Mouse (Mus musculus) G1E-ER4 (cell line): ENCODE results near the gene Snx13. TPM values are rescaled to one million over a fixed set of nuclear protein-coding genes. Genes with fewer than 3 reads are reported as not detected.

Source experiments
- GATA1 ChIP-seq: IDR thresholded peaks from one replicate; pipeline ENCODE4 v1.8.0; 2012; ENCODE audit warnings: low read length, inconsistent platforms
- polyA plus RNA-seq: library from polyadenylated mRNA; stranded (reverse); fragments of >175 nt; gene quantifications from 2 replicates; pipeline ENCODE4 v1.2.3, GENCODE M21; 2012

Snx13 gene
- polyA plus RNA-seq, 1 experiment, result 17.9 TPM

- TF ChIP-seq GATA1, result no peak
Measured at GRCm38 (mm10) chr12:35072178-35072577, 25.2 kb downstream of the Snx13 start.

- no peak for TF ChIP-seq GATA1
Measured at GRCm38 (mm10) chr12:35075993-35076392, 29.0 kb downstream of the Snx13 start.

DNA sequence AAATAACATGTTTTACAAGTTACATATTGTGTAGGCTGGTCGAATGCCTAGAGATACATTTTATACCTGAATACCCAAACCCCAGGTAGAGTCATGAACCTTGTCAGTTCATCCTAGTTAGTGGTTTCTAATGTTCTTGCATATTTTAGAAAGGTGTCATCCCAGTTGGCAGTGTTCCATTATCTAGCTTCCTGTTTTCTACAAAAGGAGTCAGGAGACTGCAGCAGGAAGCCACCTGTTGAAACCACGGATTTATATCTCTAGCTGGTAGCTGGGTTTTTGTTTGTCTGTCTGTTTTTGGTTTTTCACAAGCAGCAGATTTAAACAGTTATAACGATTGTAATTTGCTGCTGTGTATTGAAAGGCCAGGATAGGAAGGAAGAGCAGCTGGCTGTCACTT lies 76.6 kb downstream of the Snx13 start:
- TF ChIP-seq GATA1, result no peak

GRCm38 (mm10) chr12:35153186-35153585 lies 106.2 kb downstream of the Snx13 start:
- TF ChIP-seq GATA1, result no peak

- TF ChIP-seq GATA1, result no peak
Measured at GRCm38 (mm10) chr12:35154149-35154548, 107.2 kb downstream of the Snx13 start.

DNA sequence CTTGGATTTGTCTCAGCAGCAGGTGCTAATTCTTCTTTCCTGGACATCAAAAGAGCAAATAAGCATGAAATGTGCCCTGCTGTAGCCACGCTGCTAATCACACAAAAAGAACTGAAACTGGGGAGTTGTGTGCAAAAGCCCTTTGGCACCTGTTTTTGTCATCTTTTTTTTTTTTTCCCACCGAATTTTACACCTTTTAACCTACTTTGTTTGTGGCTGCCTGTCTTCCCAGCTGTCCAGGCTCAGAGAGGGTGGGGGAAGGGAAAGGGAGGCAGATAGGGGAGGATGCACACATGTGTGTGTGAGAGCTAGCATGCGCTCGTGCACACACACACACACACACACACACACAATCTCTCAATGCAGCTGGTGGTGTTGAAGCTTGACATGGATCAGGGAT lies 110.3 kb downstream of the Snx13 start:
- TF ChIP-seq GATA1, result no peak

DNA sequence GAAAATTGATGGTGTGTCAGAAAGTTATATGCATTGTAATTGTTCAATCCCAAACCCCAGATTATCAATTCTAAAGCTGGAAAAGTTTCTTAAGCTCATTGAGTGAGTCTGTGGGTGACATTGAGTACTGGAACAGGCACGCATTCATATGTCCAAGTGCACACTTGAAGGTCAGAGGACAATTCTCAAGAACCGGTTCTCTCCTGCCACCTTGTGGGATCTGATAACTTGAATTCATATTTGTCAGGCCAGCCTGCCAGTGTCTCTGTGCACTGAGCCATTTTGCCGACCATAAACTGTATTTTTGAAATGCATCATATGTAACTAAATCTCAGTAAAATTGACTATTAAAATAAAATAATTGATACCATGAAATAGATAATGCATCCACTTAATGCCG lies 114.7 kb downstream of the Snx13 start:
- TF ChIP-seq GATA1, result no peak

- TF ChIP-seq GATA1, result no peak
Measured at GRCm38 (mm10) chr12:35170275-35170674, 123.3 kb downstream of the Snx13 start.

- no peak for TF ChIP-seq GATA1
Measured at GRCm38 (mm10) chr12:35175938-35176337, 129.0 kb downstream of the Snx13 start.

GRCm38 (mm10) chr12:35176628-35177027 lies 129.6 kb downstream of the Snx13 start:
- TF ChIP-seq GATA1, result no peak

GRCm38 (mm10) chr12:35182675-35183074 lies 135.7 kb downstream of the Snx13 start:
- TF ChIP-seq GATA1, result no peak

DNA sequence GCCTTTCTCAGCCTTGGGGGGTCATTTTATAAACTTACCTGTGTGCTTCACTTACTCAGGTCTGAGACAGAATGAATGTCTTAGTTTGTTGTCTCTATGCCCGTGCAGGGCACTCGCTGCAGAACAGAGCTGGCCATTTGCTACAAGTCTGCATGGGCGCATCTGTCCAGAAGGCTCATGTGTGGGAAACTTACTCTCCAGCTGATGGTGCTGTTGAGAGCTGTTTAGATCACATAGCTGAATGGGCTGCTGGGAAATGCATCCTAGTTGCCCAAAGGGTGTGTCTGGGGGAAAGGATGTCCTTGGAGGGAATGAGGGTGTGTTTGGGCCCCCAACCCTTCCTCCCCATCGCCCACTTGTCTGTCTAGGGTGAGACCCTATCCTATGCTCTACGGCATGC lies 137.3 kb downstream of the Snx13 start:
- no peak for TF ChIP-seq GATA1

- TF ChIP-seq GATA1, result no peak
Measured at GRCm38 (mm10) chr12:35191698-35192425, 144.9 kb downstream of the Snx13 start.

DNA sequence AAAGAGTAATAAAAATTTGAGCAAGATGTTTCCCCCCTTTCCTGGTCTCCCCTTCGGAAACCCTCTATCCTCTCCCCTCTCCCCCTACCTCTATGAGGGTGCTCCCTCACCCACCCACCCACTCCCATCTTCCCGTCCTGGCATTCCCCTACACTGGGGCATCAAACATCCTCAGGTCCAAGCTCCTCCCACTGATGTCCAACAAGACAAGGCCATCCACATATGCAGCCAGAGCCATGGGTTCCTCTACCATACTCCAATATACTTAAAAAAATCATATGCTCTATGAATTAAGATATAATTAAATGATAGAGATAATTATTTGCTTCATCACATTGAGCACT lies 145.4 kb downstream of the Snx13 start:
- TF ChIP-seq GATA1, result no peak

Other genes with a start within 250 kb of the Snx13 start
- gene Hdac9, start 130.1 kb upstream of the Snx13 start, polyA plus RNA-seq, result 0.14 and 0.25 TPM in 2 replicates
- gene Prps1l1, start 62.4 kb upstream of the Snx13 start, polyA plus RNA-seq, result not detected in 2 replicates